ENCODE assay signal across 11 mouse cellular contexts in genomic region chr11:74557456-74558230, GRCm38 (mm10). TPM values are rescaled to one million over a fixed set of nuclear protein-coding genes. Genes with fewer than 3 reads are reported as not detected.
A peak's percentile ranks its signal among the peaks of the same experiment; 100 is the strongest.
DNase-seq lines count a peak whose midpoint lies in the region; ATAC-seq and TF ChIP-seq lines count a peak whose summit lies in the region.
"Had no signal": no experiment of that assay in that cellular context is flagged by ENCODE, and none has a peak within 500 bp of the region (broad histone marks: within the 10 kb centered on the region; RNA-seq: fewer than 3 reads in every experiment).

No protein-coding gene starts in this region.

- ATAC-seq in kidney, embryonic 16.5 days (ENCODE audit: low FRiP score, low TSS enrichment) = no peak
- no peak for ATAC-seq in kidney, embryonic 14.5 days (ENCODE audit: low FRiP score, low TSS enrichment)

- no peaks in the 10 kb centered on the region for H3K79me2 ChIP-seq in liver, adult 2 months (ENCODE audit: control insufficient read depth, insufficient read depth, low read length)

- 53% methylated on average over 11 of the region's 11 CpGs for WGBS in kidney, embryonic 16.5 days
- 66% methylated on average over 11 of the region's 11 CpGs for WGBS in kidney, embryonic 14.5 days
- 61% methylated on average over 11 of the region's 11 CpGs for WGBS in liver, adult 2 months

- no peak for TF ChIP-seq POLR2A in liver, adult 2 months (IDR thresholded peaks at IDR 0.05; ENCODE audit: extremely low read depth, insufficient read depth, low read length)

- DNase-seq in 3T3-L1 (ENCODE audit: low read depth, low spot score) (peak; percentile 84), MN1 (ENCODE audit: low spot score) (peak; percentile 71)
- peak; percentile 12 for DNase-seq in liver, adult 2 months (ENCODE audit: extremely low read depth, low read depth, low spot score)
- DNase-seq in gastrocnemius, adult 8-10 months (ENCODE audit: low spot score in 2 of 2) = no peak
- no peak for DNase-seq in retina, embryonic 14.5 days (ENCODE audit: low spot score)
- DNase-seq: cerebellum, adult 11 months had no signal

- peak overlapping the region; percentile 29 for H3K27ac ChIP-seq in kidney, embryonic 16.5 days (ENCODE audit: low read length)
- H3K27ac ChIP-seq in kidney, embryonic 14.5 days (ENCODE audit: low read depth, low read length) = no peak overlapping the region
- H3K27ac ChIP-seq in liver, adult 2 months (replicated peaks; ENCODE audit: insufficient read depth, low read depth, low read length) = no peak overlapping the region
- H3K27ac ChIP-seq: embryonic facial prominence, embryonic 15.5 days; hindbrain, embryonic 13.5 days had no signal

- H3K4me1 ChIP-seq in kidney, embryonic 16.5 days (ENCODE audit: insufficient read depth, low read length) = peaks cover 40% of the 10 kb centered on the region
- H3K4me1 ChIP-seq in kidney, embryonic 14.5 days (ENCODE audit: control insufficient read depth, insufficient read depth, low read length) = peaks cover 2% of the 10 kb centered on the region; the same call in 1 of the 2 replicates
- no peaks in the 10 kb centered on the region for H3K4me1 ChIP-seq in liver, adult 2 months (ENCODE audit: control insufficient read depth, insufficient read depth, low read length)

- no peak overlapping the region for H3K4me2 ChIP-seq in kidney, embryonic 16.5 days (replicated peaks; ENCODE audit: low read depth, low read length)
- no peak overlapping the region for H3K4me2 ChIP-seq in kidney, embryonic 14.5 days (replicated peaks; ENCODE audit: low read depth, low read length)
- H3K4me2 ChIP-seq: embryonic facial prominence, embryonic 15.5 days; hindbrain, embryonic 13.5 days; midbrain, embryonic 11.5 days had no signal

- TF ChIP-seq CTCF in liver, adult 2 months (IDR thresholded peaks at IDR 0.05; ENCODE audit: low read depth, low read length) = no peak

- no peak overlapping the region for H3K9ac ChIP-seq in kidney, embryonic 16.5 days (replicated peaks; ENCODE audit: low read length)
- H3K9ac ChIP-seq in kidney, embryonic 14.5 days (ENCODE audit: low read depth, low read length) = no peak overlapping the region
- no peak overlapping the region for H3K9ac ChIP-seq in liver, adult 2 months (ENCODE audit: low read depth, low read length)
- H3K9ac ChIP-seq: embryonic facial prominence, embryonic 15.5 days; hindbrain, embryonic 13.5 days had no signal

- no peak overlapping the region for H3K4me3 ChIP-seq in kidney, embryonic 16.5 days (ENCODE audit: low read length)
- no peak overlapping the region for H3K4me3 ChIP-seq in kidney, embryonic 14.5 days (ENCODE audit: low read length)
- no peak overlapping the region for H3K4me3 ChIP-seq in liver, adult 2 months (ENCODE audit: insufficient read depth, low read depth, low read length)
- H3K4me3 ChIP-seq: embryonic facial prominence, embryonic 15.5 days; hindbrain, embryonic 13.5 days had no signal

- H3K27me3 ChIP-seq in kidney, embryonic 16.5 days (ENCODE audit: insufficient read depth, low read length) = no peaks in the 10 kb centered on the region
- H3K27me3 ChIP-seq in kidney, embryonic 14.5 days (ENCODE audit: control insufficient read depth, insufficient read depth, low read length) = no peaks in the 10 kb centered on the region
- no peaks in the 10 kb centered on the region for H3K27me3 ChIP-seq in liver, adult 2 months (ENCODE audit: control insufficient read depth, insufficient read depth, low read length)
- H3K27me3 ChIP-seq: embryonic facial prominence, embryonic 15.5 days; hindbrain, embryonic 13.5 days had no signal

- no peaks in the 10 kb centered on the region for H3K36me3 ChIP-seq in kidney, embryonic 16.5 days (ENCODE audit: insufficient read depth, low read length)
- no peaks in the 10 kb centered on the region for H3K36me3 ChIP-seq in kidney, embryonic 14.5 days (ENCODE audit: control insufficient read depth, insufficient read depth, low read length)
- H3K36me3 ChIP-seq in liver, adult 2 months (ENCODE audit: control insufficient read depth, insufficient read depth, low read length) = no peaks in the 10 kb centered on the region
- H3K36me3 ChIP-seq: embryonic facial prominence, embryonic 15.5 days; hindbrain, embryonic 13.5 days had no signal

- H3K9me3 ChIP-seq in kidney, embryonic 16.5 days (ENCODE audit: low read length) = no peaks in the 10 kb centered on the region
- no peaks in the 10 kb centered on the region for H3K9me3 ChIP-seq in kidney, embryonic 14.5 days (ENCODE audit: control insufficient read depth, low read length)
- H3K9me3 ChIP-seq: embryonic facial prominence, embryonic 15.5 days; hindbrain, embryonic 13.5 days had no signal

RNA-seq across cellular contexts. Expression of gene Rap1gap2, which starts 53.1 kb away (rescaled TPM):
- polyA plus RNA-seq in kidney, embryonic 16.5 days (2015; fragmentation: Nextera tagmentation; extraction: Ambion mirVana) = 5.5 and 6.2 TPM in 2 replicates
- polyA plus RNA-seq in kidney, embryonic 14.5 days (2014; fragmentation: Nextera tagmentation; extraction: Ambion mirVana) = 4.1 and 5.0 TPM in 2 replicates
- total RNA-seq in liver, adult 2 months (2014; rRNA removed) = 0.46 and 0.67 TPM in 2 replicates
- 0.37 and 0.48 TPM in 2 replicates for polyA plus RNA-seq in liver, adult 2 months (2012; rRNA removed)
- 1 to 10 TPM; 3.7 to 6.6 (median 5.9) TPM for total RNA-seq in gastrocnemius, adult 8-10 months (2022)

Comparison
In these comparisons a context has a peak if more than half of its experiments do, and no peak if none do; other contexts are left out.
1. DNase-seq: peak in 3T3-L1 (single experiment), MN1 (single experiment) and liver, adult 2 months (single experiment); none in gastrocnemius, adult 8-10 months (0 of 2) and retina, embryonic 14.5 days (single experiment).